Mouse (Mus musculus): ENCODE measurements around the gene Cyp4b1. TPM values are rescaled to one million over a fixed set of nuclear protein-coding genes. Genes with fewer than 3 reads are reported as not detected.

The Cyp4b1 gene
- total and polyA plus RNA-seq, 2 experiments from 2014 or later: 1.9 to 4.0 TPM

GRCm38 (mm10) chr4:115575255-115575654 is 72.3 kb downstream of the Cyp4b1 start:
- no peak for DNase-seq (ENCODE audit: low spot score)
- Histone ChIP-seq H3K4me2 (ENCODE audit: low read depth, low read length, poor library complexity, severe bottlenecking) (no peak overlapping the region), H3K27me3 (ENCODE audit: insufficient read depth, low read length) (no peaks in the 10 kb centered on the region), H3K4me3 (ENCODE audit: low read depth, low read length) (no peak overlapping the region), H3K36me3 (ENCODE audit: insufficient read depth, low read length) (no peaks in the 10 kb centered on the region), H3K9me3 (ENCODE audit: low read length) (no peaks in the 10 kb centered on the region), H3K9ac (replicated peaks; ENCODE audit: low read length, poor library complexity, severe bottlenecking) (no peak overlapping the region), H3K27ac (ENCODE audit: low read depth, low read length) (no peak overlapping the region), H3K4me1 (ENCODE audit: insufficient read depth, low read length) (no peaks in the 10 kb centered on the region)
- no peak for TF ChIP-seq CTCF (IDR thresholded peaks at IDR 0.05)
- ATAC-seq (ENCODE audit: low FRiP score): no peak
- WGBS: 74% methylated on average over 3 of the region's 3 CpGs

Other genes with a start within 250 kb of the Cyp4b1 start
- gene Cyp4a12b, start 236.1 kb downstream of the Cyp4b1 start, total RNA-seq (2014; rRNA removed): 0.09 TPM in 1 of 2 replicates, not detected in the other
- not detected in 2 replicates for gene Cyp4a12b, start 236.1 kb downstream of the Cyp4b1 start, polyA plus RNA-seq (2015; fragmentation: Nextera tagmentation; extraction: Ambion mirVana)
- gene Cyp4a30b, start 195.1 kb downstream of the Cyp4b1 start, total RNA-seq (2014; rRNA removed): not detected in 2 replicates
- not detected in 2 replicates for gene Cyp4a30b, start 195.1 kb downstream of the Cyp4b1 start, polyA plus RNA-seq (2015; fragmentation: Nextera tagmentation; extraction: Ambion mirVana)
- not detected in 2 replicates for gene Cyp4a14, start 151.6 kb downstream of the Cyp4b1 start, total RNA-seq (2014; rRNA removed)
- not detected in 2 replicates for gene Cyp4a14, start 151.6 kb downstream of the Cyp4b1 start, polyA plus RNA-seq (2015; fragmentation: Nextera tagmentation; extraction: Ambion mirVana)
- not detected in 2 replicates for gene Cyp4a10, start 129.5 kb downstream of the Cyp4b1 start, total RNA-seq (2014; rRNA removed)
- gene Cyp4a10, start 129.5 kb downstream of the Cyp4b1 start, polyA plus RNA-seq (2015; fragmentation: Nextera tagmentation; extraction: Ambion mirVana): not detected in 2 replicates
- not detected in 2 replicates for gene Cyp4a31, start 84.1 kb downstream of the Cyp4b1 start, total RNA-seq (2014; rRNA removed)
- not detected in 2 replicates for gene Cyp4a31, start 84.1 kb downstream of the Cyp4b1 start, polyA plus RNA-seq (2015; fragmentation: Nextera tagmentation; extraction: Ambion mirVana)
- gene Cyp4a32, start 46.8 kb downstream of the Cyp4b1 start, total RNA-seq (2014; rRNA removed): not detected in 2 replicates
- gene Cyp4a32, start 46.8 kb downstream of the Cyp4b1 start, polyA plus RNA-seq (2015; fragmentation: Nextera tagmentation; extraction: Ambion mirVana): not detected in 2 replicates
- 16.7 and 17.2 TPM in 2 replicates for gene Efcab14, start 90.0 kb upstream of the Cyp4b1 start, total RNA-seq (2014; rRNA removed)
- gene Efcab14, start 90.0 kb upstream of the Cyp4b1 start, polyA plus RNA-seq (2015; fragmentation: Nextera tagmentation; extraction: Ambion mirVana): 13.2 and 16.2 TPM in 2 replicates
- gene Tex38, start 133.3 kb upstream of the Cyp4b1 start, total RNA-seq (2014; rRNA removed): 0.49 and 1.2 TPM in 2 replicates
- 0.87 and 0.93 TPM in 2 replicates for gene Tex38, start 133.3 kb upstream of the Cyp4b1 start, polyA plus RNA-seq (2015; fragmentation: Nextera tagmentation; extraction: Ambion mirVana)
- 25.9 and 40.0 TPM in 2 replicates for gene Atpaf1, start 137.1 kb upstream of the Cyp4b1 start, total RNA-seq (2014; rRNA removed)
- 37.8 and 38.7 TPM in 2 replicates for gene Atpaf1, start 137.1 kb upstream of the Cyp4b1 start, polyA plus RNA-seq (2015; fragmentation: Nextera tagmentation; extraction: Ambion mirVana)
- gene Mob3c, start 180.4 kb upstream of the Cyp4b1 start, total RNA-seq (2014; rRNA removed): 3.7 and 12.1 TPM in 2 replicates
- 2.8 and 3.1 TPM in 2 replicates for gene Mob3c, start 180.4 kb upstream of the Cyp4b1 start, polyA plus RNA-seq (2015; fragmentation: Nextera tagmentation; extraction: Ambion mirVana)
- gene Mknk1, start 191.5 kb upstream of the Cyp4b1 start, total RNA-seq (2014; rRNA removed): 18.5 and 27.8 TPM in 2 replicates
- gene Mknk1, start 191.5 kb upstream of the Cyp4b1 start, polyA plus RNA-seq (2015; fragmentation: Nextera tagmentation; extraction: Ambion mirVana): 22.8 and 23.2 TPM in 2 replicates
- gene Kncn, start 236.7 kb upstream of the Cyp4b1 start, total RNA-seq (2014; rRNA removed): 0.09 and 0.11 TPM in 2 replicates
- 0.16 and 0.25 TPM in 2 replicates for gene Kncn, start 236.7 kb upstream of the Cyp4b1 start, polyA plus RNA-seq (2015; fragmentation: Nextera tagmentation; extraction: Ambion mirVana)
- 0.33 and 0.66 TPM in 2 replicates for gene 6430628N08Rik, start 242.9 kb upstream of the Cyp4b1 start, total RNA-seq (2014; rRNA removed)
- 0.94 and 1.2 TPM in 2 replicates for gene 6430628N08Rik, start 242.9 kb upstream of the Cyp4b1 start, polyA plus RNA-seq (2015; fragmentation: Nextera tagmentation; extraction: Ambion mirVana)